Comparison of ENCODE assay signal across 8 mouse cellular contexts in genomic region chr17:81064279-81064978, GRCm38 (mm10). TPM values are rescaled to one million over a fixed set of nuclear protein-coding genes. Genes with fewer than 3 reads are reported as not detected.
DNase-seq lines count a peak whose midpoint lies in the region; ATAC-seq and TF ChIP-seq lines count a peak whose summit lies in the region.

No protein-coding gene starts in this region.

- no peaks in the 10 kb centered on the region for H3K27me3 ChIP-seq in hindbrain, embryonic 11.5 days (ENCODE audit: control insufficient read depth, insufficient read depth, low read length)
- no peaks in the 10 kb centered on the region for H3K27me3 ChIP-seq in midbrain, embryonic 10.5 days (ENCODE audit: low read depth, poor library complexity, severe bottlenecking)

- TF ChIP-seq CTCF in embryonic fibroblast, embryonic 13.5 days (IDR thresholded peaks at IDR 0.05; ENCODE audit: borderline replicate concordance, insufficient read depth, low read length): no peak

- no peak for TF ChIP-seq POLR2A in embryonic fibroblast, embryonic 13.5 days (IDR thresholded peaks at IDR 0.05; ENCODE audit: low read depth, low read length)

- peaks cover 4% of the 10 kb centered on the region; the same call in 1 of the 2 replicates for H3K4me1 ChIP-seq in embryonic fibroblast, embryonic 13.5 days (ENCODE audit: control insufficient read depth, insufficient read depth, low read length)
- H3K4me1 ChIP-seq in hindbrain, embryonic 11.5 days (replicated peaks; ENCODE audit: control insufficient read depth, insufficient read depth, low read length): no peaks in the 10 kb centered on the region
- peaks cover 11% of the 10 kb centered on the region for H3K4me1 ChIP-seq in midbrain, embryonic 10.5 days

- peak overlapping the region; percentile 70 for H3K9ac ChIP-seq in hindbrain, embryonic 11.5 days (ENCODE audit: low read depth, low read length)

- no peaks in the 10 kb centered on the region for H3K36me3 ChIP-seq in hindbrain, embryonic 11.5 days (ENCODE audit: control insufficient read depth, insufficient read depth, low read length)
- peaks cover 35% of the 10 kb centered on the region for H3K36me3 ChIP-seq in midbrain, embryonic 10.5 days

- peak; percentile 89 for ATAC-seq in hindbrain, embryonic 11.5 days (ENCODE audit: low FRiP score)

- peak overlapping the region; percentile 41 for H3K4me2 ChIP-seq in hindbrain, embryonic 11.5 days (replicated peaks; ENCODE audit: low read depth, low read length)

- no peaks in the 10 kb centered on the region for H3K9me3 ChIP-seq in hindbrain, embryonic 11.5 days (ENCODE audit: control insufficient read depth, low read length)
- H3K9me3 ChIP-seq in midbrain, embryonic 10.5 days (replicated peaks): 0 out of 2 replicates have a peak, but pooled peaks cover 3% of the 10 kb centered on the region

- peak overlapping the region; percentile 85 for H3K4me3 ChIP-seq in embryonic fibroblast, embryonic 13.5 days (ENCODE audit: insufficient read depth, low read length)
- H3K4me3 ChIP-seq in hindbrain, embryonic 11.5 days (ENCODE audit: low read depth, low read length): peak overlapping the region; percentile 57
- H3K4me3 ChIP-seq in midbrain, embryonic 10.5 days: peak overlapping the region; percentile 86

- 19% methylated on average over 28 of the region's 28 CpGs for WGBS in hindbrain, embryonic 11.5 days
- WGBS in midbrain, embryonic 10.5 days: 21% methylated on average over 28 of the region's 28 CpGs

- H3K27ac ChIP-seq in embryonic fibroblast, embryonic 13.5 days (ENCODE audit: insufficient read depth, low read length): peak overlapping the region; percentile 67
- H3K27ac ChIP-seq in hindbrain, embryonic 11.5 days (ENCODE audit: low read depth, low read length): 0 out of 2 replicates have a peak overlapping the region, but pooled peaks have one; percentile 5
- peak overlapping the region; percentile 97 for H3K27ac ChIP-seq in midbrain, embryonic 10.5 days (replicated peaks)

- peak; percentile 9 to 57 for DNase-seq in layer of hippocampus, adult 18-20 months (ENCODE audit: low spot score in 2 of 2)
- DNase-seq in layer of hippocampus, adult 9-10 months (ENCODE audit: low spot score): no peak
- peak; percentile 21 for DNase-seq in ZHBTc4 (ENCODE audit: low read depth, low spot score)
- DNase-seq in hindbrain, embryonic 11.5 days (ENCODE audit: low spot score): peak; percentile 50
- peak; percentile 5 to 30 for DNase-seq in left cerebral cortex, adult 8-10 months (ENCODE audit: low spot score in 2 of 2)
- DNase-seq in midbrain, embryonic 10.5 days (ENCODE audit: low spot score): peak; percentile 25
- no peak for DNase-seq in urinary bladder, adult 2 months (ENCODE audit: low spot score)

RNA-seq across cellular contexts. Expression of gene Thumpd2, which starts 0.5 kb away (rescaled TPM):
- 1 to 10 TPM; 7.3 TPM for total RNA-seq in layer of hippocampus, adult 18-20 months (2021)
- 6.2 and 8.8 TPM in 2 replicates for polyA plus RNA-seq in embryonic fibroblast, embryonic 13.5 days (2011; ENCODE audit: insufficient read length, low read depth, missing spikeins)
- 12.5 and 13.7 TPM in 2 replicates for polyA plus RNA-seq in hindbrain, embryonic 11.5 days (2014; fragmentation: Nextera tagmentation; extraction: Ambion mirVana)
- total RNA-seq in left cerebral cortex, adult 8-10 months (2022): 1 to 10 TPM; 7.0 to 7.3 (median 7.1) TPM
- polyA plus RNA-seq in midbrain, embryonic 10.5 days (2016; fragmentation: Nextera tagmentation; extraction: Ambion mirVana): 13.8 and 14.6 TPM in 2 replicates
- 4.6 and 5.0 TPM in 2 replicates for polyA plus RNA-seq in urinary bladder, adult 2 months (2012; rRNA removed)

Comparison
In these comparisons a context has a peak if more than half of its experiments do, and no peak if none do; other contexts are left out.
1. DNase-seq: peak in layer of hippocampus, adult 18-20 months (2 of 2), ZHBTc4 (single experiment), hindbrain, embryonic 11.5 days (single experiment), left cerebral cortex, adult 8-10 months (2 of 2) and midbrain, embryonic 10.5 days (single experiment); none in layer of hippocampus, adult 9-10 months (single experiment) and urinary bladder, adult 2 months (single experiment).
2. H3K27ac ChIP-seq: peak in every context shown above with its lines; median percentile 97 in midbrain, embryonic 10.5 days; 67 in embryonic fibroblast, embryonic 13.5 days; 5 in hindbrain, embryonic 11.5 days.
3. Peak in every context shown above with its lines, with median percentiles within 50 percentile points of each other: H3K4me3 ChIP-seq.